Mouse (Mus musculus): ENCODE measurements at regions not wholly inside any gene's neighbourhood (a gene's known extent, or its start where the extent isn't known, plus 50 kb on each side); places are given as distances from the start of the nearest gene placed in this dataset.

DNA sequence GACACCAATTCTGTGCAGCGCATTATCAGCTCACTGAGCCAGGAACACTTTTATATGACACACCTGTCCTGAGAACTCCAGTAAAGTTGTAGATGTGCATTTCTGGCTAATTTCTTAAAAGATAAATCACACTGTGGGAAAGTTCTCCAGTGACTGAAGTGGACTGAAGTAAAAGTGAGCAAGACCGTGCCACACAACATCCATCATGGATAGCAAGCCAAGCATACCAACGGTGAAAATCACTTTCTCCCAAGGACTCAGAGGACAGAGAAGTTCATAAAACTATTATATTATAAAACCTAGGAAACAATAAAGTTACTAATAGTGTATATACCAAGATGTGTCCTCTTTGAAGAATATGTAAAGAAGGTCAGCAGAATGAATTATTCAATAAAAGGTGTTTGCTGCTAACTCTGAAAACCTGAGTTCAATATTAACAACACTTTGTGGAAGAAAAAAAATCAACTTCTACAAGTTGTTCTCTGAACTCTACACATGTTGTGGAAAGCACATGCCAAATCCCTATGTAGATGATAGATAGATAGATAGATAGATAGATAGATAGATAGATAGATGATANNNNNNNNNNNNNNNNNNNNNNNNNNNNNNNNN is 298.2 kb upstream of the Igbp1b start:
- no peak for DNase-seq

DNA sequence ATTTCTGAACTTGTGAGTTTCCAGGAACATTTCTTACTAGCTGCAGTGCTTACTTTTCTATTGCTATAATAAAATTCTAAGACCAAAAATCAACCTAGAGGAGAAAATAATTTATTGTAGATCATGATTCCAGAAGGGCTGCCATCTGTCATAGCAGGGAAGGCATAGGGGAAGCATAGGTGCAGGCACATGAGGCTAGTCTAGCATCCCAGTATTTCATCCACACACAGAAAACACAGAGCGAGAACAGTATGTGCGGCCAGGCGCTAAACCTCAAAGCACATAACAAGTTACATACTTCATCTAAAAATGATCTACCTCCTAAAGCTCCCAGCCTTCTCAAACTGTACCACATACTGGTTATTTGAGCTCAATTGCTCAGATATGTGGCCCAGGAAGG is 292.5 kb upstream of the Igbp1b start:
- DNase-seq: no peak

DNA sequence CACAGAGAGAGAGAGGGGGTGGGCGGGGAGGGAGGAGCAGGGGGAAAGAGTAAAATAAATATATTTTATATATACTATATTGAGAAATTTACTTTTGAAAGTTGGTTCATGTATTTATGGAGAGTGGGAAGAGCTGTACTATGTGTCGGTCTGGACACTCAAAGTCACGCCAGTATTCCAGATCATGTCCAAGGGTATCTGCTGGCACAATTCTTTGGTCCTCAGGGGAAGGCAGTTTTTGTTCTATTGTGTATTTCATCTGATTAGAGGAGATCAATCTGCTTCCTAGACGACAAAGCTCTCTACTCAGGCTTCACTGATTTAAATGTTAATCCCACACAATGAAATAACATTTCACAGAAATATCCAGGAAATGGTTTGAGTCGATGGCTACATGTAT is 288.3 kb upstream of the Igbp1b start:
- no peak for DNase-seq

DNA sequence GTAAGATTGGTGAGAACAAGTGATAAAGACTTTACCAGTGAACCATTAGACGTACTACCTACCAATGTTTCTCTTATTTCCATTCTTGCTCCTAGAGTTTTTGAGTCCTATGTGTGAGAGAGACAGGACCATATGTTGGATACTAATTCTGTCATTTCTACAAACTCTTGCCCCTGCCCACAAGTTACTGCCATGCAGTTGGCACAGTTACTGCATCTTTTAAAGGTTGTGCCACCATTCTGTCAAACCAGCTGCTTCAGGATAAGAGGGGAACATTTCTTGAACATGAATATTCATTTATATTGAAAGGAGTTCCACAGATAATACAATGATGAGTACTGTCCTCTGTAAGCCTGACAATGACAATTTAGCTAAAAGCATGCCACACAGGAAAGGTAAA is 287.1 kb upstream of the Igbp1b start:
- DNase-seq: no peak

DNA sequence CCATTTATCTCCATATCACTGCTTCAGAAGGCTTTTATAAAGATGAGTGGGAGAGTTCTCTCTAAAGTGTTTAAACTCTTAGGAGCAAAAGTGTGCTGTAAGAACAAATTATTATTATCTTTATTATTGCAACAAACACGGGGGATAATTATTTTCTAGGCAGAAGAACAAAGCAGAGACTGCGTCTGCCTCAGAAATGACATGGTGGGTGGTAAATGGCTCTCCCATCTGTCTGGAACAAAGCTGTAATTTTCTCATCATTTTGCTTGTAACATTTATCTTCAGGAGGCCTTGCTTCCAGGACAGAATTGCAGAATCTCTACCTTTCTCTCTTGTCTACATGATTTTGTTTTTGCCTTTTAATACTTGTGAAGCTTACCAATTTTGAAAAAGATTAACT is 261.8 kb upstream of the Igbp1b start:
- no peak for DNase-seq

DNA sequence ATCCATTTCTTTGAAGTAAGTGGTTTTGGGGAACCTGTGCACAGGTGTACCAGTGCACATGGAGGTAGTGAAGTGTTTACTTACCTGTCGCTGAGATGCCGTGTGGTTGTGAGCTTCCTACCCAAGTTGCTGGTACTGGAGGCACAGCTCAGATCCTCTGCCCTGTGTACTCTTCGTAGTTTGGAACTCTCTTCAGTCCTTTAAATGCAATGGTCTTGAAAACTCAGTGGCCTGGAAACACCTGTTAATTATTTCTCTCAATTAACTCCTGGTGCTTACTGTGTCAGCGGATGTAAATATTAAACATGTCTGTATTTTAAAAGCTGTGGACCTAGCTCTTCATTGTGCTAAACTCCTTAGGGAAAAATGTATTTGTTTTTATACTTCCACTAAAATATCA is 261.2 kb upstream of the Igbp1b start:
- DNase-seq: no peak

DNA sequence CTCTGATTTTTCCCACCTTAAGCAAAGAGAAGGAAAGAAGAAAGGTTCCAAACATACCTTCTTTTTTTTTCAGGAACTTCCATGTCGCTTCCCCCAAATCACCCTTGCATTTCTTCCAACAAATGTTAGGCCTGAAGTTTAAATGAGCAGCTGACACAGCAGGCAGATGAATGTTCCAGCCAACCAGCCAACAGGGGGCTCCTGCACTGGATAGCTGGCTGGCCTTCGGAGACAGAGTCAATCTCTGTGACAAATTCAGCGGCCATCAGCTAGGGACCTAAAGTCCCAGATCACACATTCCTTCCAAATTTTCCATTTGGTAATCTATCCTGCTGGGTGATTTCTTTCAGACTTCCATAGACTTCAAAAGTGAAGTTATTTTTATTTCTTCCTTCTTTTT is 256.6 kb upstream of the Igbp1b start:
- no peak for DNase-seq

DNA sequence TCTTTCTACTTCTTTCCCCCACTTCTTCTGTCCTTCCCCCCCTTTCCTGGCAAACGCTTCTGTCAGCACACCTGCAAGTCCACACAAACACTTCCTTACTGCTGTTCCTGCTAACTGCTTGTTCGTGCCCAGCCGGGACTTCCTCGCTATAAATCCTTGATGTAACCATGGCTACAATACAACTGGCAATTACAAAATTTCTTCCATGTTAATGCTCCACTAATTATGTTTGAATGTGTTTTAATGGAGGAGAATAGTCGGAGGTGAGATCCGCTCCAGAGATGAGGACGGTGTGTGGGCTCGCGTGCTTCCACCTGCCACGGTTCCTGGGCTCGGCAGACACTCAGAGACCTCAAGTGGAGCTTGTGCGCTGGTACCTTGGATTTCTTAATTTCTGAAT is 215.3 kb upstream of the Igbp1b start:
- DNase-seq: no peak

DNA sequence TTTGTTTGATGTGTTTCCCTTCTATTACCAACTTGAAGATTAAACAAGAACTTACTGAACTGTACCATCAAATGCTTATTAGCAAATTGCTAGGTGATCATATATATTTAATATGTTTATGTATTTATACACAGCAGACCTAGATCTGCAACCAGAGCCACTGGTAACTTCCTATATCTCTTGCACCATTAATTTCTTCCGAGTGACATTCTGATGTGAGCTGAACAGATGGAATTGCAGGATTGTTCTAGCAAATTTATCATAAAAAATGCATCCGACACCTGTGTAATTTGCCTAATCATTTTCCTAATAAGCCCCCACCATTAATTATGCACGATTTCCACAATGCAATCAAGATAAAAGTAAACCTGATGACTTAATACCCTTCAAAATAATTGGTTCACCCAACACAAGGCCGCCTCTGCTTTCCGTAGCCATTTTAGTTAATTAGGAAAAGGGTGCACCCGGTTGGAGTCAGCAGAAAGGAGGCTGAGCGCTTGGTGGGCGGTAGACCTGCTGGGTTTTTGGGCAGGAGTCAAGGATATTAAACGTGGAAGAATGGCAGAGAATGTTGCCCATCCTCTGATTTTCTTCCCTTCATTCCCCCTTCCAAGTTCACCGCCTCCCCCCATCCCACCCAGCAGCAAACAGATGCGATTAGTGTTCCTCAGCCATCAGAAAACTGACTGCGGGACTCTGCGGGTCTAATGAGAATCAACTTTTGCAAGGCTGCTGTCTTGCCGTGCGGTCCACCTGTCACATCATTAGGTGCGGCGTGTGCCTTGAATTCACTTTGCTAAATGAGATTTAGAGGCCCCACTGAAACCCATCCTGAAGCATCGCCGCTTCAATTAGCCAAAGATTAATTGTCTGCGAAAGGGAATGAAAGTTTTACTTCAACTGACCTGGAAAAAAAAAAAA is 214.4 kb upstream of the Igbp1b start:
- DNase-seq: no peak

DNA sequence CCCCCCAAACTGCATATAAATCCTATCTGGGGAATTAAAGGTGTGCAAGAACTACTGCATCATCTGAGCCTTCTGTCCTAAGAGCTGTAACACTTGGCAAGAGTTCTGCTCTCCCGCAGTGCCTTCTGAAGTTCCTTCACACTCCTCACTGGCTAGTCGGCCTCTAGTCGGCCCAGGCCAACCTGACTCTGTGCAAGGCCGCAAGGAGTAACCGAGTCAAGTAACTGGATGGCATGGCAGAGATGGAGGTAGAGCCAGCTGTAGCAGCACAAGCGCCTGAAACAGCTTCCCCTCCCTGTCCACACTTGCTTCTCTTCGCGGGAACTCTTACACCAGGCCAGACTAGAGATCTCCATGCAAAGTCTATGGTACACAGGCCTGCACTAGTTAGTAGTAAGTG is 179.7 kb upstream of the Igbp1b start:
- DNase-seq: no peak

DNA sequence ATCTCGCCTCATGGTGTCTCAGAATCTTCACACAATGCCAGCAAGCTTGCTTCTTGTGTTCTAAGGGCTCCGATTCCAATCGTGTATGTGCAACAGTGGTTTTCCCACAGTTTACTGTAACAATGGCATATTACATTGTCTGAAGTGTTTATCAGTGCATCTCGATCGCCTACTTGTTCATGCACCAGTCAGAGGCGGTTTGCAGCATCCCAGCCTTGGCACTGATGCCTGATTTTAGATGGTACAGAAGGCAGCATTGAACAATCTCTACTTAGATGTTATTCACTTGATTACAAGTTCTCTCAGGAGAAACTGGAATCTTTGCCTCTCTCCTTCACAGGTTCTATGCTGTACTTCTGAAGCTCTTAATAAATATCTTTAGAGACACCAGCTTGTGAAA is 176.5 kb upstream of the Igbp1b start:
- no peak for DNase-seq

DNA sequence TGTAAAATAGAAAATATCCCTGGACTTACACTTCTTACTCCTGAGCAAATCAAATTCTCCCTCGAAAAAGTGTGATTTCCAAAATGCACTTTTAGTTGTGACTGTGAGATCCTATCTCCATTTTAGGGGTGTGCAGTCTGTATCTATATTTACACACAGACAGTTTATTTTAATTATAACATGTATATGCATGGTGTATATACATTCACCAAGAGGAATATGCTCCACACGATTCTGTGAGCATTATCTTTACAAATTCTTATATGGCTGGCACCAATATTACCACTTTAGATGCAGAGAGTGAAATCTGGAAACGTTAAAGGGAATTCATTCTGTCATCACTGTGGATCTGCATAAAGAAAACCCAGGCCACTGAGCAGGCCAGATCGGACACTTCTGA is 143.5 kb upstream of the Igbp1b start:
- DNase-seq: no peak

DNA sequence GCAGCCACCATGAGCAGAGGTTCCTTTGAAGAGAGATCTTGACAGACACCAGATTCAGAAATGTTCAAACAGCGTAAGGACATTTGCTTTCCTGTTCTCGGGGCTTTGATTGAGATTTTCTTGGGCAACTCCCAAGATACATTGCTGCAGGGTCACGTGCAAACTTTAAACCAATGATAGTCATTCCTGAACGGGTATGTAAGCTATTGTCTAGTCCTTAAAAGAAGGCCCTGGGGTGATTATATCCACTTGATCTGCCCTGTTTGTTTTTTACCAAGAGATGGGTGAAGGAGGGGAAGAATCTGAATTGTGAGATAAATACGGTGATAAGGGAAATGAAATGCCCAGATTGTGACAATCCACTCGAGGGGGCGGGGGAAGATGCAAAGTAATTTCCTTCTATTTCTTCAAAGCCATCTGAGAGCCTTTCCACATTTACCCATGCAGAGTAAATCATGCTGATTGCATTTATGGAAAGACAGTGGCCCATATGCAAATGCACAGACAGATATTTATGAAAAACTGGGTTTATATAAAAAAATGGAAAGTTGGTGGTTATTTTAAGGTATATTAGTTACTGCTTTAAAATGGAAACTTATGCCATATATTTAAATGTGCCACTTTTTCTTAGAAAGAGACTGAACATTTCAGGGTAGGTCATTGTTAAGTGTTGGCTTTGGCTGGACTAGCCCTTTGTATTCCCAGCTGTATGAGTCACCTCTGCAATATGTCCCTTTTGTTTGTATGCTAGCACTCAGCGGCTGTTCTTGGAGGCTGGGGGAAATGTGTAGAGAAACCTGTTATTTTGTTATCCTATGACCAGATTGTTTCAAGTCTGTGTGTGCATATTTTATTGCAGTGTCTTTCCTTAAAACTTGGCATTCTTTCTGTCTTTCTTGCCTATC is 142.7 kb upstream of the Igbp1b start:
- no peak for DNase-seq

DNA sequence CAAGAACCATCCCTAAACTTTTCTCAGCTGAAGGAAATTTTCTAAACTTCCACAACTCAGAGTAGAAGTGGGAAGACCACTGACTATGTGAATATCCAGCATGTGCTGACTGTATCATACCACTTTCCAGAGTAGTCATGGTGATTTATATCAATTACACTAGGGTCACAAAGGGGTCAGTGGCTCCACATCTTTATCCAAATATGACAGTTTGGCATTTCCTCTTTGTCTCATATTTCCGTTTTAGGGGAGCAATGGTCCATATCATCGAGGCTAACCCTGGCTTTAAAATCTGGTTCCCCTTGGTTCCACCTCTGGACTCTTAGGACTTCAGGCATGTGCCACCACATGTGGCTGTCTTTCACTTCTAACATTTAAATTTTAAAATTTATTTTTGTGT is 136.4 kb upstream of the Igbp1b start:
- peak; percentile 23 for DNase-seq

DNA sequence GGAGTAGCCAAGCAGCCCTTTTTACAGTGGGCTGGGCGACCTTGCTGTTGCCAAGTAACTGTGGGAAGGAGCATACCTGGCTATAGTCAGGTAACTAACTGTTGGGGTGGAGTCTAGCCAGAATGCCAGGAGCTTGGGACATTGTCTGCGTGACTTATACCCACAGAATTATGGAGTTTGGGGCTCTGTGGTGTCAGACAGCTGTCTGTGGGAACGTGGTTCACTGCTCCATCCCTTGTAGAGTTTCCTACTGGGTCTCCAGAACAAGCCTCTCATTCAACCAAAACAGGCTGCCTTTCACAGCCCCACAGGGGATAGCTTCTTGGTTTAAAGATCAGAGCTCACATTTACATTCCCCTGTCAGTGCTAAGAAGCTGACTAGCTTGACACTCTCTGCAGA is 134.5 kb upstream of the Igbp1b start:
- no peak for DNase-seq

DNA sequence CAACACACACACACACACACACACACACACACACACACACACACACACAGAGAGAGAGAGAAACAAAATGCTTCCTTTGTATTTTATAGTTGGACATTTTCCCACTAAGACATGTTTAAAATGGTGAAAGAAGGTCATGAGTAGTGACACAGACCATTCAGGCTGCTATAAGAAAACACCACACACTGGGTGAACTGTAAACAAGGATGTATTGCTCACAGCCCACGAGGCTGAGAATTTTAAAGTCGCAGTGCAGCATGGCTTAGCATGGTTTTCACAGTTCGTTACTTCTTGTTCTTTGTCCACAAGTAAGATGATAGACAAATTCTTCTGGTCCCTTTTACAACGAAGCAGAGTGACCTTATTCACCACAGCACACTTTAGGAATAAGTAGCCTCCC is 124.6 kb upstream of the Igbp1b start:
- no peak for DNase-seq

DNA sequence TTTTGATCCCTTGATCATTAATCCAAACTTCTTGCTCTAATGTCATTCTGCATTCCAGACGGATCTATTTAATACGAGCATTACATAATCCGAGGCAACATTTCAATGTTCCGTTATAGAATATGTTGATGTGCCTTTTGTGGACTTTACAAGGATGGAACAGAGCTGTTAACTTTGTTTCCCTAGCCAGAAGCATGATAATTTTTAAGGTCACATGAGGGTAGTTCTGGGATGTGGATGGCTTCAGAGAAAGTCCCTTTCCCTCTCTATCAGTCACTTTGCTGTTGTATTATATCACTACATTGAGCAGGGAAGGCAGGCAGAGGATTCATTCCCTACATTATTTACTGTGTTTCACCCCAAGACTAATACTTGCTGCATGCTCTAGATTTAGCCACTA is 124.1 kb upstream of the Igbp1b start:
- DNase-seq: no peak

DNA sequence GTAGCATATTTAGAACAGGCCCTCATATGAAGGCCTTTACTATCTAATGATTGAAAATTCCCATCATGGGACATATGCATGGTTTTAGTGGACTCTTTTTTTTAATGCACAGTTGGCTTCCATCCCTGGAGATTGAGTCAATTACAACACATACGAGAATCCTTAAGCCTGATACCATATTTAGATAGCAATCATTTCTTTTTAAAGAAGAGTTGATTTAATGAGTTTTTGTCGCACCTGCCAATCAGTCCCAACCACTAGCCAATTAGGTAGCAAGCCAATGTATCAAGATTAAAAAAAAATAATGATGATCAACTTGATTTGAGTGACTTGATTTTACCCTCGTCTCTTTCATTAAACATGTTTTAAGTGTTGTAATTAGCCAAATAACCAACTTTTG is 103.6 kb upstream of the Igbp1b start:
- DNase-seq: no peak

DNA sequence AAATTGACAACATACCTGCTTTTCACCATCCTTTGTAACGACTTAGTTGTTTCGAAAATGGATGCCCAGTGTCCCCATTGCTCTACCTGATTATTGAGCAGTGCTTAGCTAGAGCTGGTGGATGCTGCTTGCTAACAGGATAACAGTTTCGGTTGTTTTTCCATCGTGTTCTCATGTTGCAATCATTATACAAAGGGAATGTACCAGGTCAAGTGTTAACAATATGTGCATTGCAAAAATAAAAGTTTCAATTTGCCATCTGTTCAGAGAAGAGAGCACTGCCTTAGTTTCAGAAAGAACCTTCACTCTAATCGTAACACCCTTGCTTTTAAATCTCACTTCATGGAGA is 96.6 kb upstream of the Igbp1b start:
- no peak for DNase-seq

DNA sequence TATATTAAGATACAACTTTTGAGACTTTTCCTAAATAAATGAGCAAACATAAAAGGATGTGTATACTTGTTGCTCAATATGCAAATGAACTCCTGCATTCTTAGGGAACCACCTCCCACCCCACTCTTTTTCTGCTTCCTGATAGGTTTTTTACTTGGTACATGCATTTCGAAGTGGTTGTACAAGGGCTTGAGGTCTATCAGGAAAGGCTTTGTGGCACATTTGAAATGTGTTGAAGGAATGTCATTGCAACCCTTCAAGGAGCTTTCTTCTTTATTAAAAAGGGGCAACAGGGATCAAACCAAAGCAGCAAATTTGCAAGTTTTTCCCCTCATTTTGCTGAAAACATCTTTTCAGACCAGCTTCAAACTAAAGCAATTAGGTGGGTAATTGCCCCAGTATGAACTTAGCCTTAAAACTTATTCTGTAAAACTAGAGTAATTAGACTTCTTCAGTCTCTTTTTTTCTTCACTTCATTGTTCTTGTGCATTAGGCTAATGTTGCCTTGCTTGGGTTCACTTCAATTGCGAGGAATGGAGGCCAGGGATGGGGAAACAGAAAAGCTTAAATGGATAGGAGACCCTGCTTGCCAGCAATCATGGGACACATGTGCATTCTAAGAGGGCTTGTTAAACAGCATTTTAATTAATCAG is 96.1 kb upstream of the Igbp1b start:
- peak; percentile 7 for DNase-seq

DNA sequence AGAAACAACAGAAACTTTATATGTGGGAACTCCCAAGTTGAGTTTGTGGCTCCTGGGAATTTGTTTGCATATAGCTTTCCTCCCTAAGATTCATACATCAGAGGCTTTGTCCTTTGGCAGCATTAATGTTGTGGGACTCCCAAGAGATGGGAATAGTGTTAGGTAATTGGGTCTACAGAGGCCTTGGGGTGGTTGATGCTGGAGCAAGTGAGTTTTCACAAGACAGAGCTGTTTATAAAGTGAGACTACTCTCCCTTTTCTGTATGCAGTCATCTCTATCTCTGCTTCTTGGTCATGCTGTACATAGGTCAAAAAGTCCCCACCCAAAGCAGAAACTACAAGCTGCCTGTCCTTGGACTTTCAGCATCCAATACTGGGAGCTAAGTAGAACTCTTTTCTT is 59.4 kb upstream of the Igbp1b start:
- no peak for DNase-seq

All from embryo, embryonic 11 days (tissue).